Mouse (Mus musculus) G1E (cell line): ENCODE measurements at regions not wholly inside any gene's neighbourhood (a gene's known extent, or its start where the extent isn't known, plus 50 kb on each side); places are given as distances from the start of the nearest gene placed in this dataset.

Source experiments
- CTCF ChIP-seq: IDR thresholded peaks from 2 replicates; pipeline ENCODE4 v1.5.1; 2012; ENCODE audit warnings: low read depth, low read length, inconsistent platforms, mixed read lengths
- GATA1 ChIP-seq: IDR thresholded peaks from 2 replicates; pipeline ENCODE4 v1.6.1; 2012; ENCODE audit warnings: borderline replicate concordance, low read length, inconsistent platforms, mixed read lengths
- POLR2AphosphoS5 ChIP-seq: IDR thresholded peaks from 2 replicates; pipeline ENCODE4 v1.6.1; 2012; ENCODE audit warnings: low read depth, low read length, inconsistent platforms; ENCODE audit not compliant: insufficient replicate concordance

GRCm38 (mm10) chr4:142330599-142330998 lies 91.4 kb upstream of the Kazn start:
- TF ChIP-seq CTCF, result no peak
- no peak for TF ChIP-seq GATA1
- TF ChIP-seq POLR2AphosphoS5, result no peak
